Mouse (Mus musculus): Measurements from ENCODE around the gene Hist1h1e. TPM values are rescaled to one million over a fixed set of nuclear protein-coding genes. Genes with fewer than 3 reads are reported as not detected.
A peak's percentile ranks its signal among the peaks of the same experiment; 100 is the strongest.

The Hist1h1e gene
- 10 to 100 TPM; 70.8 to 73.2 TPM for total RNA-seq (2021)

DNA sequence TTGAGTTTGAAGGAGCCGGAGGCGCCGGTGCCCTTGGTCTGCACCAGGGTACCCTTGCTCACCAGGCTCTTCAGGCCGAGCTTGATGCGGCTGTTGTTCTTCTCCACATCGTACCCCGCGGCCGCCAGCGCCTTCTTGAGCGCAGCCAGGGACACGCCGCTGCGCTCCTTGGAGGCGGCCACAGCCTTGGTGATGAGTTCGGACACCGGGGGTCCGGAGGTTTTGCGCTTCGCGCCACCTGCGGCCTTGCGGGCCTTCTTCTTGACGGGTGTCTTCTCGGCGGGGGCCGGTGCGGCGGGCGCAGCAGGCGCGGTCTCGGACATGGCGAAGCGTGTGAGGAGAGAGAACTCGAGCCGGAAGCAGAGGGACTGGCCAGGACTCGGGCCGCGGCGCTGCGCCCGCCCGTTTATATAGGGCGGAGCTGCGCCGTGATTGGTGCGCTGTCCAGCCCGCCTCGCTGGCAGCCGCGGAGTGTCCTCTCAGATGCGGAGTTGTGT lies at the start of gene Hist1h1e:
Gene Hist1h1e, minus strand, starts transcription at position 384 of the 497 bp plus-strand sequence.
- intact Hi-C loops (cut with DNase I): loop anchor here (5.0 kb wide), 4 partner anchors 35 to 1580 kb away; partner anchors contain the start of genes Hist1h1c, Hist1h1t, Hist1h2ag and Hist1h2bj
- DNase-seq (ENCODE audit: low spot score in 2 of 2): peak; percentile 88 to 90

DNA sequence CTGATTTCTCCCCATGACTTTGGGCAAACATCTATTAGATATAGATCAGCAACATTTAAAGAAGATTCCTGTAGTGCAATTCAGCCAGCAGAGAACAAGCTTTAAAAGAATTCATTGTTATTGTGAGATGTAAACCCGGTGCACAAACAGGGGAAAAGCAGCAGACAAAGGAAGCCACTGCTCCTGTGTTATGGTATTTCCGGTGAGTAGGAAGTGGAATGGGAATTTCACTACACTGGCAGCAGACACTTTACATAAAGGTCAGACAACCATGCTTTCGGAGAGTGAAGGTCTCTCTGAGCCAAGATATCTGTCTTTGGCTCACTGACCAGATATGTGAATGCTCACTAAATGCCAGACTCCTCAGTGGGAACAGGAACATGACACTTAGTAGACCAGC lies 40.2 kb upstream of the Hist1h1e start:
- intact Hi-C loops (cut with DNase I): no loop called here

DNA sequence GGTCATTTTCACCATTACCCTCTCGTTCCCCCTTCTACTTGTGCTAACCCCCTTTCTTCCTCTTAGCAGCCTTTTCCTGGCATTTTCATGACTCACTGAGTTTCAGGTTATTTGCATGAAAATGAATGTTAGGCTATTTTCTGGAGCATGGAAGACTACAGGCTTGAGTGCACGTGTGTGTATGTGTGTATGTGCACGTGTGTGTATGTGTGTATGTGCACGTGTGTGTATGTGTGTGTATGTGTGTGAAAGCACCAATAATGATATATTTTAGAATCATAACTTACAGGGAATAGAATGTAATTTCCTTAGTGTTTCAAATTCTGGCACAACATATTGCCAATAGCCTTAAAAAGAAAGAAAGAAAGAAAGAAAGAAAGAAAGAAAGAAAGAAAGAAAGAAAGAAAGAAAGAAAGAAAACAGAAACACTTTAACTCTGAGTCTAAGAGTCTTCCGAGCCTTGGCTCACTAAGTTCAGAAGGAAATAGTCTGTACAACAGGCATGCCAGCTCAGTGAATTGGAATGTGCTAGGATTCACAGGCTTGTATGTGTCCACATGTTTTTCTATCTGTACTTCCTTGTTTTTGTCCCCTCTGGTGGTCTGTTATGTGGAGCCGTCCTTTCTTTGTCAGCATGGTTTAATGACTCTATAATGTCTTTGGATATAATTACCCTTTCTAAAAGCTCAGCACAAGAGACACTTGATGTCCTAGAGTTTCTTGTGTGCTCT lies 37.4 kb upstream of the Hist1h1e start:
- no peak for DNase-seq (ENCODE audit: low spot score in 2 of 2)
- intact Hi-C loops (cut with DNase I): no loop called here

More for the DNA sequence above, 40.2 kb upstream of the Hist1h1e start:
- no peak for DNase-seq (ENCODE audit: low spot score in 2 of 2)

DNA sequence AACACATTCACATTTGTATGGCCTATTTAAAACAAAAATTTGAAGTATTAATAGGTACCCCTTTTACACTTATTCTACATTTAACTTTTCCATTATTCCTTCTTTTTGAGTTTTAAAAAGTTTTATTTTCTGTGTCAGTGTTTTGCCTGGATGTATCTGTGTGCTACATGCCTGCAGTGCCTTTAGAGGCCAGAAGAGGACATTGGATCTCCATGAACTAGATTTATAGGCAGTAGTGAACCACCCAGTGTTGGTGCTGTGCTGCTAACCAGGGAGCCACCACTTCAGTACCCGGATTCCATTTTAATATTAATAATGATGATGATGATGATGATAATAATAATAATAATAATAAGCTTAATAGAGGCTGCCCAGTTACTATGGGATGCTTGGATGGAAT lies 8.3 kb upstream of the Hist1h1e start:
- DNase-seq (ENCODE audit: low spot score in 2 of 2): no peak
- intact Hi-C loops (cut with DNase I): no loop called here

- no peak for DNase-seq (ENCODE audit: low spot score in 2 of 2)
Observed at GRCm38 (mm10) chr13:23622861-23623450, 598 bp upstream of the Hist1h1e start.

DNA sequence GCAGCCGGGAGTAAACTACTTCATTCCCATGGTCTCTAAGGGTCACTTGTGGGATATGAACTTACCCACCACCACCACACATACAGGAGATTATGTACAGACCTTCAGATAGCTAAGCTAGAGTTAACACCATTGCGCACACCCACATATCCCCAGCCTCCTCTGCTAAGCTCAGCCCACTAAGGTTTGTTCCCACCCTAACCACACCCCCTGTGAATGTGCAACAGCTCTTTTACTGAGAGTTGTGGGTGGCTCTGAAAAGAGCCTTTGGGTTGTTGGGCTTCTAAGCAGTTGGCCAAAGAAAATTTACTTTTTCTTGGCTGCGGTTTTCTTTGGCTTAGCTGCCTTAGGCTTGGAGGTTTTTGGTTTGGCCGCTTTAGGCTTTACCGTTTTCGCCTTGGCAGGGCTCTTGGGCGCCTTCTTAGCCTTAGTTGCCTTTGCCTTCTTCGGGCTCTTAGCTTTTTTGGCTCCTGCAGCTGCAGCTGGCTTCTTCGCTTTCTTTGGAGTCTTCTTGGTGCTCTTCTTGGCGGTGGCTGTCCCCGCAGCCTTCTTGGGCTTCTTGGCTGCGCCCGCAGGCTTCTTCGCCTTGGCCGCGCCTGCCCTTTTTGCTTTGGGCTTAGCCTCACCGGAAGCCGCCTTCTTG lies 705 bp downstream of the Hist1h1e start:
- intact Hi-C loops (cut with DNase I): loop anchor here (1.0 to 5.0 kb wide), 5 partner anchors 34 to 1579 kb away; partner anchors contain the start of genes Hist1h1c, Hist1h1t, Hist1h2ac and Hist1h2ag

More at GRCm38 (mm10) chr13:23622861-23623450, 598 bp upstream of the Hist1h1e start:
- intact Hi-C loops (cut with DNase I): loop anchor here (5.0 kb wide), 4 partner anchors 36 to 1581 kb away; partner anchors contain the start of genes Hist1h1c, Hist1h1t, Hist1h2ag and Hist1h2bj

DNA sequence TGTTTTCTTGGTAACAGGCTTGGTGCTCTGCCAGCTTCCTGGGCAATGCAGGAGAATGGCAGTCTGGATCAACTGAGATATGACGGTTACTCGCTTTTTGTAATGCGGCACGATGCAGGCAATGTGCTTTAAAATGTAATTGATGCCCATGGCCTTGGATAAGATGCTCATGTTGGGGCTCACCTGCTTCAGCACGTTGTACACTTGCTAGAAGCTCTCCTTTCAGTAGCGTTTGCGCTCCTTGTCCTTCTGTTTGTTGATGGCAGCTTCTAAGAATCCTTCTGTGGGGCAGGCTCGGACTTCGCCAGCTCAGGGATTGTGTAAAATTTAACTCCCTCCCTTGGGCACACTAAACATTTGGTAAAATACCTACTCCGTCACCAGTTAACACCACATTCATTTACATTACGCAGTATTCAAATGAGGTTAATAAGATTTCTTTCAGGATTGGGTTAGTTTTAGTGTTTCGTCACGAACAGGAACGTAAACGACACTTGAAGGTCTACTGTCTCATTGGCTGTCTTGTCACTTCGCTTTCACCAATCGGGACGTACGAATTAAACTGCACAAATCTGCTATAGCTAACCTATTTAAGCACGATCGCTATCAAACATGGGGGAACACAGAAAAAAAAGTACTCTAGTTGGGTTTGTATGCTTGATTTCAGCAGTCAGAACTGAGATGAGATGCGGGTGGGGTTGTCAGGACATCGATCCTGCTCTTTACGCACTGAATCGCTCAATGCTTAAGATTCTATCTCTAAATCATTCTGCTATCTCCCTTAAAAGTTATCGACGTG lies 1.4 kb downstream of the Hist1h1e start, which contains the start of gene Hist1h2be:
Gene Hist1h2be, minus strand, starts transcription at position 392 of the 799 bp plus-strand sequence.
- intact Hi-C loops (cut with DNase I): loop anchor here (1.0 to 5.0 kb wide), 5 partner anchors 34 to 1579 kb away; partner anchors contain the start of genes Hist1h1c, Hist1h1t, Hist1h2ac and Hist1h2ag
- peak; percentile 77 to 79 for DNase-seq (ENCODE audit: low spot score in 2 of 2)

More for the DNA sequence above, 705 bp downstream of the Hist1h1e start:
- peak; percentile 65 for DNase-seq (ENCODE audit: low spot score in 2 of 2)

DNA sequence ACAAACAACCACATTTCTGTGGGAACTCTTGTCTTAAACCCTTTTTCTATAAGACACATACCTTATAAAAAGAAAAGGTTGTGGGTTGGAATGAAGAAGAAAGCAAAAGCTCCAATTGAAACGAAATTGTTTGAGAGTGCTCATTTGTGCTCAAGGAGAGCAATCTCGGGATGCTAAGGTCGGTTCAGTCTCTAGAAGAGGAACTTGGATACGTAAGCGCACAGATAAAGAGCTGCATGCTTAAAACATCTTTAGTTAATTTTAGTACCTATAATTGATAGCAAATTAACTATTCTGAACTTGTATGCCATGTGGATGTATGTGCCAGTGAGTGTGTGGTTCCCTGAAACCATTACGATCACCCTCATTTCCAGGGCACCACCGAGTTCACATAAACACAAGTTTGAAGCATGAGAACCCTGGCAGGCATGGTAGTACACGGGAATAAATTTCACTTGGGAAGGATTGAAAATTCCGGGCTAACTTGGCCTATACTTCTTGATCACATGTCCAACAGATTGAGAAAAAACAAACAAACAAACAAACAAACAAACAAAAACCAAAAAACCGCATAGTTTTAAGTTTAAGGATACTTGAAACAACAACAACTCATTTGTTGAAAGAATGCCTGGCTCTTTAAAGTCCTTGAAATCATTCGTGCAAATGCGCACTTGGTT lies 2.2 kb downstream of the Hist1h1e start:
- intact Hi-C loops (cut with DNase I): loop anchor here (5.0 kb wide), 4 partner anchors 33 to 1578 kb away; partner anchors contain the start of genes Hist1h1c, Hist1h1t, Hist1h2ag and Hist1h2bj
- no peak for DNase-seq (ENCODE audit: low spot score in 2 of 2)

GRCm38 (mm10) chr13:23611638-23612037 lies 10.7 kb downstream of the Hist1h1e start:
- DNase-seq (ENCODE audit: low spot score in 2 of 2): no peak
- intact Hi-C loops (cut with DNase I): no loop called here

GRCm38 (mm10) chr13:23610393-23610792 lies 12.0 kb downstream of the Hist1h1e start:
- intact Hi-C loops (cut with DNase I): no loop called here
- DNase-seq (ENCODE audit: low spot score in 2 of 2): no peak

DNA sequence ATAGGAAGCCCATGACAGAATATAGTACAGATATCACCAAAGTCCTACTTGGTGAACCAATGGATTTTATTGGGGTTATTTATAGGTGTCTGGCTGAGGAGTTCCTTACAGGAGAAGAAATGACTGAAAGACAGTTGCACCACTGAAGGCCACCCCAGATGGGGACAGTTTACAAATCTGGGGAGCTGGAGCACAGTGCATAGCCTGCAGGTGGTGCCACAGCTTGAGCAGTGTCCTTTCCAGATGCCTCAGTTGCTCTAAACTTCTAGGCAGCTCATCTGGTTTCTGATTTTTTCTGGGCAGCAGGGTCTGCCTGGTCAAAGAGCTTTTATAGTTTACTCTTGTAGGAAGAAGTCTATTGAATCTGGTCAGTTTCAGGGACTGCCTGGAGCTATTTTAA lies 12.5 kb downstream of the Hist1h1e start:
- intact Hi-C loops (cut with DNase I): no loop called here
- DNase-seq (ENCODE audit: low spot score in 2 of 2): no peak

GRCm38 (mm10) chr13:23609209-23609608 lies 13.1 kb downstream of the Hist1h1e start:
- intact Hi-C loops (cut with DNase I): no loop called here
- no peak for DNase-seq (ENCODE audit: low spot score in 2 of 2)

DNA sequence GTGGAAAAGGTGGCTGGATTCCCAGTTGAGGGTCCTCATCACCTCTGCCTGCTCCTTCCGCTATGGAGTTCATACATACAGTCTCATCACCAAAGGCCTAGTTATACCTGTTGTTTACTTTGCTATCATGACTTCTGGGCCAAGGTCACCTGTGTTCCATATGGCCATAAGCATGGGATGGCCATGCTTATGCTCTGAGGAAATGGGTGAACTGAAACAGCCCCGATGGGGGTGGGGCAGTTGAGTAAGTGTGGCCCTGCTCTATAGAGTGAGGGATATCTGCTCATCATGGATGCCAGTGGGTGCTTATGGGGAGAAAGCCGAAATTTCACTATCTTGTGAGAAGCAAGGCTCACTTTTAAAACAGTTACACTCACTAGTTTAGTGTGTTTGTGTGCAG lies 17.3 kb downstream of the Hist1h1e start:
- intact Hi-C loops (cut with DNase I): no loop called here
- DNase-seq (ENCODE audit: low spot score in 2 of 2): no peak

- intact Hi-C loops (cut with DNase I): no loop called here
- DNase-seq (ENCODE audit: low spot score in 2 of 2): no peak
Observed at GRCm38 (mm10) chr13:23604452-23604851, 17.9 kb downstream of the Hist1h1e start.

DNA sequence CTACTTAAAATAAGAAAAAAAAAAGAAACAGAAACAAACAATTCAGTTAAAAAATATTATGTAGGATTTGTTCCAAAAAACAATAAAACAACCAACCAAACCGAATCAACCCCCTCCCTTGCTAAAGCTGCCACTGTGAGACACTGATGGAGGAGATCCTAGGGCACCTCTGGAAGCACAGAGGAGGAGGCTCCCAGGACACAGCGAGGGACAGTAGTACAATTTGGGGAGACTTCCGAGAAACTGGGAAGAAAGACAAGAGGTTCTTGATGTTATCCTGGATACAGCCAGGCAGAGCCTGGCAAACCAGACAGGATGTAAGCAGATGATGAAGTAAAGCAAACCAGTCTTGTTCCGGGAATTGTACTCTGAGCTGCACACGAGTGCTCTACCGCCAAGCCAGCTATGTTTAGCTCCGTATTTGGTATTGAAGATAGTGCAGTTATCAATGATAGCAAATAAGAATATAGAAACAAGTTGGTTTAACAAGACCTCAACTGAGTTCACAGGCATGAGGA lies 19.1 kb downstream of the Hist1h1e start:
- DNase-seq (ENCODE audit: low spot score in 2 of 2): no peak
- intact Hi-C loops (cut with DNase I): no loop called here

GRCm38 (mm10) chr13:23597957-23598356 lies 24.4 kb downstream of the Hist1h1e start:
- intact Hi-C loops (cut with DNase I): no loop called here
- peak; percentile 30 to 64 for DNase-seq (ENCODE audit: low spot score in 2 of 2)

GRCm38 (mm10) chr13:23595622-23596372 lies 26.6 kb downstream of the Hist1h1e start:
- no peak for DNase-seq (ENCODE audit: low spot score in 2 of 2)
- intact Hi-C loops (cut with DNase I): no loop called here

- no peak for DNase-seq (ENCODE audit: low spot score in 2 of 2)
- intact Hi-C loops (cut with DNase I): no loop called here
Observed at GRCm38 (mm10) chr13:23595185-23595584, 27.2 kb downstream of the Hist1h1e start.

Measured in left cerebral cortex, postnatal 36 days (tissue).